Mouse (Mus musculus): Measurements from ENCODE around the gene Sugp2. TPM values are rescaled to one million over a fixed set of nuclear protein-coding genes. Genes with fewer than 3 reads are reported as not detected.
A peak's percentile ranks its signal among the peaks of the same experiment; 100 is the strongest.

The Sugp2 gene
- total RNA-seq, 2 experiments from 2014 or later = 42.3 to 44.1 TPM

GRCm38 (mm10) chr8:70217441-70217840, 16.6 kb upstream of the Sugp2 start:
- intact Hi-C loops (cut with DNase I; ENCODE audit: low total_unique reads) = no loop called here
- DNase-seq = no peak

- intact Hi-C loops (cut with DNase I; ENCODE audit: low total_unique reads) = no loop called here
- DNase-seq = no peak
Observed at GRCm38 (mm10) chr8:70219107-70219684, 14.8 kb upstream of the Sugp2 start.

- intact Hi-C loops (cut with DNase I; ENCODE audit: low total_unique reads) = loop anchor here (5.0 kb wide), 1 partner anchor 43 kb away; no protein-coding TSS in a partner anchor
- DNase-seq = no peak
Observed at GRCm38 (mm10) chr8:70220236-70220840, 13.7 kb upstream of the Sugp2 start.

- intact Hi-C loops (cut with DNase I; ENCODE audit: low total_unique reads) = loop anchor here (5.0 kb wide), 1 partner anchor 44 kb away; no protein-coding TSS in a partner anchor
Observed at GRCm38 (mm10) chr8:70220911-70221310, 13.1 kb upstream of the Sugp2 start.

GRCm38 (mm10) chr8:70222041-70222440, 12.0 kb upstream of the Sugp2 start:
- DNase-seq = no peak
- intact Hi-C loops (cut with DNase I; ENCODE audit: low total_unique reads) = loop anchor here (5.0 kb wide), 1 partner anchor 45 kb away; no protein-coding TSS in a partner anchor

More at GRCm38 (mm10) chr8:70220911-70221310, 13.1 kb upstream of the Sugp2 start:
- no peak for DNase-seq

- intact Hi-C loops (cut with DNase I; ENCODE audit: low total_unique reads) = loop anchor here (5.0 kb wide), 1 partner anchor 46 kb away; no protein-coding TSS in a partner anchor
- peak; percentile 62 for DNase-seq
Observed at GRCm38 (mm10) chr8:70223341-70223740, 10.7 kb upstream of the Sugp2 start.

- no peak for DNase-seq
- intact Hi-C loops (cut with DNase I; ENCODE audit: low total_unique reads) = no loop called here
Observed at GRCm38 (mm10) chr8:70227997-70228396, 6.0 kb upstream of the Sugp2 start.

GRCm38 (mm10) chr8:70230837-70231236, 3.2 kb upstream of the Sugp2 start:
- intact Hi-C loops (cut with DNase I; ENCODE audit: low total_unique reads) = no loop called here
- DNase-seq = no peak

- intact Hi-C loops (cut with DNase I; ENCODE audit: low total_unique reads) = no loop called here
- DNase-seq = no peak
Observed at GRCm38 (mm10) chr8:70233606-70234005, 420 bp upstream of the Sugp2 start.

GRCm38 (mm10) chr8:70234781-70235128, 729 bp downstream of the Sugp2 start:
- intact Hi-C loops (cut with DNase I; ENCODE audit: low total_unique reads) = no loop called here
- DNase-seq = no peak

- DNase-seq = no peak
- intact Hi-C loops (cut with DNase I; ENCODE audit: low total_unique reads) = no loop called here
Observed at GRCm38 (mm10) chr8:70237842-70238241, 3.8 kb downstream of the Sugp2 start.

GRCm38 (mm10) chr8:70240642-70241041, 6.6 kb downstream of the Sugp2 start:
- intact Hi-C loops (cut with DNase I; ENCODE audit: low total_unique reads) = no loop called here
- DNase-seq = no peak

- DNase-seq = peak; percentile 27
- intact Hi-C loops (cut with DNase I; ENCODE audit: low total_unique reads) = no loop called here
Observed at GRCm38 (mm10) chr8:70246622-70247021, 12.6 kb downstream of the Sugp2 start.

- no peak for DNase-seq
- intact Hi-C loops (cut with DNase I; ENCODE audit: low total_unique reads) = no loop called here
Observed at GRCm38 (mm10) chr8:70247841-70248240, 13.8 kb downstream of the Sugp2 start.

- no peak for DNase-seq
- intact Hi-C loops (cut with DNase I; ENCODE audit: low total_unique reads) = no loop called here
Observed at GRCm38 (mm10) chr8:70254628-70255027, 20.6 kb downstream of the Sugp2 start.

- no peak for DNase-seq
- intact Hi-C loops (cut with DNase I; ENCODE audit: low total_unique reads) = no loop called here
Observed at GRCm38 (mm10) chr8:70257456-70257855, 23.4 kb downstream of the Sugp2 start.

- intact Hi-C loops (cut with DNase I; ENCODE audit: low total_unique reads) = no loop called here
- DNase-seq = no peak
Observed at GRCm38 (mm10) chr8:70258600-70258999, 24.6 kb downstream of the Sugp2 start.

- intact Hi-C loops (cut with DNase I; ENCODE audit: low total_unique reads) = no loop called here
Observed at GRCm38 (mm10) chr8:70259043-70259442, 25.0 kb downstream of the Sugp2 start.

GRCm38 (mm10) chr8:70267674-70268073, 33.6 kb downstream of the Sugp2 start:
- no peak for DNase-seq
- intact Hi-C loops (cut with DNase I; ENCODE audit: low total_unique reads) = no loop called here

More at GRCm38 (mm10) chr8:70259043-70259442, 25.0 kb downstream of the Sugp2 start:
- no peak for DNase-seq

GRCm38 (mm10) chr8:70268311-70268710, 34.3 kb downstream of the Sugp2 start:
- DNase-seq = no peak
- intact Hi-C loops (cut with DNase I; ENCODE audit: low total_unique reads) = no loop called here
